16 mouse cellular contexts compared by ENCODE assay signal in the genomic region with DNA sequence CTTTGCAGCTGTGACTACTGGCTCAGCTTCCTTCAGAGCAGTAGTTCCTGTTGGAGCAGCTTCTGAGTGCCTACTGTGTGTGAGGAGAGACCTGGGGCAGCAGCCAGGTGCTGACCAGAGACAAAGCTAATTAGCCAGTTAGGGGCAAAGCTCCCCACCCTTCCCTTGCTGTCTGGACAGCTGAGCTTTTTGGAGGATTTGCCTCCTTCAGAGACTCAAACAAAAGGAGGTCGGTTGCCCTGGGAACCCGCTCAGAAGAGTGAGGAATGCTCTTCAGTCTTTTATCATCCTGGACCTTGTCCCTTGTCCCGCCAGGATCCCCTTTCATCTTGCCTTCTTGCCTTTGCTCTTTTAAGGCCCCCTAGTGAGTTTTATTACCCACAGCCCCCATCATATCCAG. TPM values are rescaled to one million over a fixed set of nuclear protein-coding genes. Genes with fewer than 3 reads are reported as not detected.
DNase-seq lines count a peak whose midpoint lies in the region; ATAC-seq lines count a peak whose summit lies in the region.
"Had no signal": no experiment of that assay in that cellular context is flagged by ENCODE, and none has a peak within 500 bp of the region (broad histone marks: within the 10 kb centered on the region; RNA-seq: fewer than 3 reads in every experiment).

No protein-coding gene starts in this region.

- WGBS in forebrain, embryonic 14.5 days: 1% methylated on average over 3 of the region's 3 CpGs
- WGBS in neural tube, embryonic 14.5 days: 8% methylated on average over 3 of the region's 3 CpGs

- H3K9ac ChIP-seq in forebrain, embryonic 14.5 days (ENCODE audit: low read length): no peak overlapping the region
- no peak overlapping the region for H3K9ac ChIP-seq in neural tube, embryonic 14.5 days (replicated peaks; ENCODE audit: low read depth, low read length)
- H3K9ac ChIP-seq: embryonic facial prominence, embryonic 15.5 days; heart, embryonic 13.5 days; lung, embryonic 15.5 days; stomach, embryonic 15.5 days had no signal

- H3K4me2 ChIP-seq in forebrain, embryonic 14.5 days (ENCODE audit: low read length): no peak overlapping the region
- no peak overlapping the region for H3K4me2 ChIP-seq in neural tube, embryonic 14.5 days (ENCODE audit: low read depth, low read length)
- H3K4me2 ChIP-seq: embryonic facial prominence, embryonic 15.5 days; heart, embryonic 13.5 days; lung, embryonic 15.5 days; stomach, embryonic 15.5 days had no signal

- no peaks in the 10 kb centered on the region for H3K9me3 ChIP-seq in forebrain, embryonic 14.5 days (replicated peaks; ENCODE audit: control insufficient read depth, low read length)
- no peaks in the 10 kb centered on the region for H3K9me3 ChIP-seq in neural tube, embryonic 14.5 days (ENCODE audit: control insufficient read depth, low read length)
- H3K9me3 ChIP-seq: embryonic facial prominence, embryonic 15.5 days; heart, embryonic 13.5 days; lung, embryonic 15.5 days; stomach, embryonic 15.5 days had no signal

- no peak overlapping the region for H3K27ac ChIP-seq in forebrain, embryonic 14.5 days (ENCODE audit: low read depth, low read length)
- no peak overlapping the region for H3K27ac ChIP-seq in neural tube, embryonic 14.5 days (ENCODE audit: low read depth, low read length)
- H3K27ac ChIP-seq: embryonic facial prominence, embryonic 15.5 days; heart, embryonic 13.5 days; lung, embryonic 15.5 days; stomach, embryonic 15.5 days had no signal

- peak; percentile 78 for ATAC-seq in forebrain, embryonic 14.5 days
- ATAC-seq in neural tube, embryonic 14.5 days (ENCODE audit: low read depth): peak; percentile 61

- H3K4me1 ChIP-seq in forebrain, embryonic 14.5 days (ENCODE audit: control insufficient read depth, insufficient read depth, low read length): peaks cover 9% of the 10 kb centered on the region
- no peaks in the 10 kb centered on the region for H3K4me1 ChIP-seq in neural tube, embryonic 14.5 days (ENCODE audit: control insufficient read depth, insufficient read depth, low read length)
- H3K4me1 ChIP-seq: embryonic facial prominence, embryonic 15.5 days; lung, embryonic 15.5 days; stomach, embryonic 15.5 days had no signal

- no peaks in the 10 kb centered on the region for H3K27me3 ChIP-seq in forebrain, embryonic 14.5 days (replicated peaks; ENCODE audit: control insufficient read depth, insufficient read depth, low read length)
- no peaks in the 10 kb centered on the region for H3K27me3 ChIP-seq in neural tube, embryonic 14.5 days (ENCODE audit: control insufficient read depth, insufficient read depth, low read length)
- H3K27me3 ChIP-seq: CH12.LX; embryonic facial prominence, embryonic 15.5 days; heart, embryonic 13.5 days; lung, embryonic 15.5 days; stomach, embryonic 15.5 days had no signal

- H3K36me3 ChIP-seq in forebrain, embryonic 14.5 days (ENCODE audit: control insufficient read depth, insufficient read depth, low read length): no peaks in the 10 kb centered on the region
- no peaks in the 10 kb centered on the region for H3K36me3 ChIP-seq in neural tube, embryonic 14.5 days (ENCODE audit: control insufficient read depth, insufficient read depth, low read length)
- H3K36me3 ChIP-seq: embryonic facial prominence, embryonic 15.5 days; heart, embryonic 13.5 days; lung, embryonic 15.5 days; stomach, embryonic 15.5 days had no signal

- peak; percentile 83 for DNase-seq in embryo, embryonic 10 days (ENCODE audit: low spot score)
- DNase-seq in forebrain, embryonic 14.5 days (ENCODE audit: low spot score): peak; percentile 70
- peak; percentile 82 for DNase-seq in mesoderm, embryonic 11.5 days (ENCODE audit: low read depth, low spot score)
- no peak for DNase-seq in lung, postnatal 36 days
- no peak for DNase-seq in spleen, postnatal 36 days (ENCODE audit: low spot score in 2 of 2)
- no peak for DNase-seq in frontal cortex, adult 2 months (ENCODE audit: extremely low spot score in 1 of 2, low spot score in 1 of 2)
- DNase-seq in adrenal gland, postnatal 36 days: no peak
- DNase-seq: gastrocnemius, postnatal 10 days; thymus, postnatal 36 days had no signal

- no peak overlapping the region for H3K4me3 ChIP-seq in forebrain, embryonic 14.5 days (ENCODE audit: low read depth, low read length)
- H3K4me3 ChIP-seq in neural tube, embryonic 14.5 days (ENCODE audit: low read depth, low read length): no peak overlapping the region
- H3K4me3 ChIP-seq: embryonic facial prominence, embryonic 15.5 days; heart, embryonic 13.5 days; lung, embryonic 15.5 days; myocyte; stomach, embryonic 15.5 days had no signal

RNA-seq across cellular contexts. Expression of a gene that starts 46.8 kb away (rescaled TPM):
- 270 and 313 TPM in 2 replicates for polyA plus RNA-seq in forebrain, embryonic 14.5 days (2014; fragmentation: Nextera tagmentation; extraction: Ambion mirVana)
- 204 and 211 TPM in 2 replicates for polyA plus RNA-seq in neural tube, embryonic 14.5 days (2014; fragmentation: Nextera tagmentation; extraction: Ambion mirVana)
- polyA plus RNA-seq in frontal cortex, adult 2 months (2012; rRNA removed): 44.6 and 57.4 TPM in 2 replicates
- total RNA-seq in adrenal gland, postnatal 36 days (2021): 10 to 100 TPM; 43.6 to 64.4 TPM

RNA-seq across cellular contexts. Expression of a gene that starts 50.9 kb away (rescaled TPM):
- polyA plus RNA-seq in forebrain, embryonic 14.5 days (2014; fragmentation: Nextera tagmentation; extraction: Ambion mirVana): 1.4 and 1.7 TPM in 2 replicates
- 2.9 and 3.3 TPM in 2 replicates for polyA plus RNA-seq in neural tube, embryonic 14.5 days (2014; fragmentation: Nextera tagmentation; extraction: Ambion mirVana)
- 17.6 and 18.7 TPM in 2 replicates for polyA plus RNA-seq in frontal cortex, adult 2 months (2012; rRNA removed)
- total RNA-seq in adrenal gland, postnatal 36 days (2021): 1 to 10 TPM; 4.9 to 5.2 TPM
- total RNA-seq: CH12.LX had no signal

Comparison
In these comparisons a context has a peak if more than half of its experiments do, and no peak if none do; other contexts are left out.
1. DNase-seq: peak in embryo, embryonic 10 days (single experiment), forebrain, embryonic 14.5 days (single experiment) and mesoderm, embryonic 11.5 days (single experiment); none in lung, postnatal 36 days (single experiment), spleen, postnatal 36 days (0 of 2), frontal cortex, adult 2 months (0 of 2) and adrenal gland, postnatal 36 days (0 of 2).